Mouse (Mus musculus) liver, embryonic 14.5 days (tissue): ENCODE data around the gene Atg7. TPM values are rescaled to one million over a fixed set of nuclear protein-coding genes. Genes with fewer than 3 reads are reported as not detected.

Source experiments
- ATAC-seq: fragments of 200-750 bp; cut with Nextera tagmentation; 2 replicates; pipeline ENCODE4 v1.8.0; 2017; ENCODE audit warnings: moderate number of reproducible peaks, mild to moderate bottlenecking, moderate library complexity; ENCODE audit not compliant: insufficient read depth
- DNase-seq, 3 experiments: peaks; one replicate each; pipeline ENCODE4 v3.0.0-alpha.2; 2012 to 2013; ENCODE audit warnings: low read depth in 3 of 3, low spot score in 3 of 3
- H3K27ac ChIP-seq: fragments of 300-500 bp; sonication (generic); 2 replicates; pipeline ENCODE4 v1.5.1; 2014; ENCODE audit warnings: moderate library complexity, mild to moderate bottlenecking, control low read depth, inconsistent platforms
- H3K27me3 ChIP-seq: fragments of 300-500 bp; sonication (generic); 2 replicates; pipeline ENCODE4 v1.6.1; 2014; ENCODE audit warnings: mild to moderate bottlenecking, low read length, moderate library complexity; ENCODE audit not compliant: control insufficient read depth, insufficient read depth
- H3K36me3 ChIP-seq: fragments of 300-500 bp; sonication (generic); replicated peaks from 2 replicates; pipeline ENCODE4 v1.6.1; 2014; ENCODE audit warnings: low read depth; ENCODE audit not compliant: control insufficient read depth, insufficient read depth
- H3K4me1 ChIP-seq, 2 experiments: fragments of 200-500 bp in 1 of 2; fragments of 300-500 bp in 1 of 2; sonication (generic) in 1 of 2; replicated peaks; 2 replicates each; pipeline ENCODE4 v1.6.1; 2012 to 2014; ENCODE audit warnings: antibody characterized with exemption in 1 of 2, inconsistent platforms in 1 of 2, low read length in 1 of 2; ENCODE audit not compliant: control insufficient read depth in 2 of 2, insufficient read depth in 2 of 2
- H3K4me2 ChIP-seq: fragments of 300-500 bp; sonication (generic); 2 replicates; pipeline ENCODE4 v1.6.1; 2014; ENCODE audit warnings: low read depth, mild to moderate bottlenecking, control low read depth, moderate library complexity
- H3K4me3 ChIP-seq, 2 experiments: fragments of 200-500 bp in 1 of 2; fragments of 300-500 bp in 1 of 2; sonication (generic) in 1 of 2; 2 replicates each; pipeline ENCODE4 v1.5.1; 2012 to 2014; ENCODE audit warnings: low read depth in 2 of 2, low read length in 2 of 2, mild to moderate bottlenecking in 2 of 2, control low read depth in 1 of 2, inconsistent platforms in 1 of 2, moderate library complexity in 1 of 2; ENCODE audit not compliant: insufficient read depth in 1 of 2
- H3K9ac ChIP-seq: fragments of 300-500 bp; sonication (generic); replicated peaks from 2 replicates; pipeline ENCODE4 v1.6.1; 2014; ENCODE audit warnings: mild to moderate bottlenecking, control low read depth, moderate library complexity
- H3K9me3 ChIP-seq: fragments of 300-500 bp; sonication (generic); 2 replicates; pipeline ENCODE4 v1.6.1; 2016; ENCODE audit warnings: low read length, mixed read lengths; ENCODE audit not compliant: control insufficient read depth
- CTCF ChIP-seq: IDR thresholded peaks from 2 replicates; pipeline ENCODE4 v1.5.1; 2016; ENCODE audit warnings: antibody characterized with exemption, low read depth, control low read depth
- EP300 ChIP-seq: IDR thresholded peaks from 2 replicates; pipeline ENCODE4 v1.6.1; 2016; ENCODE audit warnings: antibody characterized with exemption, low read depth
- WGBS: fragments of 180-500 bp; shearing (Covaris S2); extraction: QIAGEN DNeasy Blood & Tissue Kit; methylation state at CpG from one replicate; pipeline ENCODE4 v1.1.7; 2014; ENCODE audit not compliant: insufficient replicate concordance; 5-methylcytosine and 5-hydroxymethylcytosine counted together
- polyA plus RNA-seq, 2 experiments: library from polyadenylated mRNA; depleted of rRNA in 1 of 2; stranded (reverse) in 1 of 2; unstranded in 1 of 2; fragments of >200 nt; fragmentation: Nextera tagmentation in 1 of 2; extraction: Ambion mirVana in 1 of 2; gene quantifications; 2 replicates each; pipeline versions ENCODE4 v1.2.1 to v1.2.3; 2012 to 2014

Atg7 gene
- polyA plus RNA-seq, 2 experiments: 4.8 to 11.8 TPM

- H3K9ac ChIP-seq: no peak overlapping the region
- WGBS: 83% methylated on average over 6 of the region's 6 CpGs
- H3K36me3 ChIP-seq: no peaks in the 10 kb centered on the region
- H3K4me1 ChIP-seq: no peaks in the 10 kb centered on the region
- TF ChIP-seq CTCF: no peak
- no peak for TF ChIP-seq EP300
- no peak overlapping the region for H3K27ac ChIP-seq
- no peaks in the 10 kb centered on the region for H3K9me3 ChIP-seq
- no peak for ATAC-seq
- no peak for DNase-seq
- no peaks in the 10 kb centered on the region for H3K27me3 ChIP-seq
- no peak overlapping the region for H3K4me2 ChIP-seq
- no peak overlapping the region for H3K4me3 ChIP-seq
These were observed 24.6 kb downstream of the Atg7 start for GRCm38 (mm10) chr6:114667518-114667917.

GRCm38 (mm10) chr6:114674771-114675170 is 31.9 kb downstream of the Atg7 start:
- no peak for ATAC-seq
- DNase-seq: no peak
- Histone ChIP-seq H3K9me3 (no peaks in the 10 kb centered on the region), H3K4me1 (0 out of 4 replicates have a peak, but pooled peaks cover 0 to 4% of the 10 kb centered on the region in 2 experiments), H3K27ac (no peak overlapping the region), H3K4me3 (no peak overlapping the region), H3K27me3 (no peaks in the 10 kb centered on the region), H3K4me2 (no peak overlapping the region), H3K9ac (no peak overlapping the region), H3K36me3 (no peaks in the 10 kb centered on the region)
- TF ChIP-seq EP300 (no peak), CTCF (peak; percentile 39)

- H3K9me3 ChIP-seq: no peaks in the 10 kb centered on the region
- TF ChIP-seq CTCF: no peak
- no peak for TF ChIP-seq EP300
- no peak overlapping the region for H3K9ac ChIP-seq
- no peak overlapping the region for H3K4me2 ChIP-seq
- no peaks in the 10 kb centered on the region for H3K27me3 ChIP-seq
- no peak overlapping the region for H3K4me3 ChIP-seq
- H3K27ac ChIP-seq: no peak overlapping the region
- ATAC-seq (no peak), DNase-seq (no peak)
- 0 out of 4 replicates have a peak, but pooled peaks cover 0 to 4% of the 10 kb centered on the region in 2 experiments for H3K4me1 ChIP-seq
- no peaks in the 10 kb centered on the region for H3K36me3 ChIP-seq
- WGBS: 68% methylated on average over 5 of the region's 5 CpGs
These were observed 33.2 kb downstream of the Atg7 start for GRCm38 (mm10) chr6:114676091-114676490.

GRCm38 (mm10) chr6:114682092-114682711 is 39.3 kb downstream of the Atg7 start:
- TF ChIP-seq EP300 (no peak), CTCF (no peak)
- Histone ChIP-seq H3K27me3 (no peaks in the 10 kb centered on the region), H3K4me2 (no peak overlapping the region), H3K9ac (no peak overlapping the region), H3K36me3 (no peaks in the 10 kb centered on the region), H3K9me3 (no peaks in the 10 kb centered on the region), H3K27ac (no peak overlapping the region), H3K4me3 (no peak overlapping the region), H3K4me1 (0 out of 4 replicates have a peak, but pooled peaks cover 0 to 4% of the 10 kb centered on the region in 2 experiments)
- no peak for ATAC-seq
- 78% methylated on average over 9 of the region's 9 CpGs for WGBS
- no peak for DNase-seq

GRCm38 (mm10) chr6:114683741-114684140 is 40.8 kb downstream of the Atg7 start:
- Histone ChIP-seq H3K4me3 (no peak overlapping the region), H3K9ac (no peak overlapping the region), H3K9me3 (no peaks in the 10 kb centered on the region), H3K27ac (no peak overlapping the region), H3K4me1 (0 out of 4 replicates have a peak, but pooled peaks cover 0 to 2% of the 10 kb centered on the region in 2 experiments), H3K27me3 (no peaks in the 10 kb centered on the region), H3K36me3 (no peaks in the 10 kb centered on the region), H3K4me2 (no peak overlapping the region)
- no peak for TF ChIP-seq EP300
- TF ChIP-seq CTCF: peak; percentile 33; the same call in 1 of the 2 replicates
- DNase-seq: no peak
- 75% methylated on average over 1 of the region's 1 CpGs for WGBS
- no peak for ATAC-seq
